Mouse (Mus musculus) midbrain, embryonic 11.5 days (tissue): ENCODE results near the gene Tnni3. TPM values are rescaled to one million over a fixed set of nuclear protein-coding genes. Genes with fewer than 3 reads are reported as not detected.

Experiments used
- ATAC-seq: fragments of 200-750 bp; cut with Nextera tagmentation; 2 replicates; pipeline ENCODE4 v1.8.0; 2017; ENCODE audit warnings: moderate TSS enrichment, moderate library complexity; ENCODE audit not compliant: low FRiP score
- DNase-seq: peaks from one replicate; pipeline ENCODE4 v3.0.0; 2015; ENCODE audit warnings: low spot score; ENCODE audit errors: missing footprints
- H3K27ac ChIP-seq: fragments of 300-500 bp; sonication (generic); 2 replicates; pipeline ENCODE4 v1.5.1; 2014; ENCODE audit warnings: low read depth, low read length
- H3K27me3 ChIP-seq: fragments of 300-500 bp; sonication (generic); 2 replicates; pipeline ENCODE4 v1.6.1; 2014; ENCODE audit warnings: mild to moderate bottlenecking, low read length, moderate library complexity, mixed read lengths; ENCODE audit not compliant: control insufficient read depth, insufficient read depth
- H3K36me3 ChIP-seq: fragments of 300-500 bp; sonication (generic); 2 replicates; pipeline ENCODE4 v1.6.1; 2014; ENCODE audit warnings: mild to moderate bottlenecking, low read length, moderate library complexity, mixed read lengths; ENCODE audit not compliant: control insufficient read depth, insufficient read depth
- H3K4me1 ChIP-seq: fragments of 300-500 bp; sonication (generic); 2 replicates; pipeline ENCODE4 v1.6.1; 2014; ENCODE audit warnings: low read length; ENCODE audit not compliant: control insufficient read depth, insufficient read depth
- H3K4me2 ChIP-seq: fragments of 300-500 bp; sonication (generic); 2 replicates; pipeline ENCODE4 v1.6.1; 2014; ENCODE audit warnings: mild to moderate bottlenecking, moderate library complexity
- H3K4me3 ChIP-seq: fragments of 300-500 bp; sonication (generic); 2 replicates; pipeline ENCODE4 v1.5.1; 2014; ENCODE audit warnings: low read depth, low read length
- H3K9ac ChIP-seq: fragments of 300-500 bp; sonication (generic); 2 replicates; pipeline ENCODE4 v1.6.1; 2014; ENCODE audit warnings: low read length
- H3K9me3 ChIP-seq: fragments of 300-500 bp; sonication (generic); 2 replicates; pipeline ENCODE4 v1.6.1; 2016; ENCODE audit warnings: low read length; ENCODE audit not compliant: control insufficient read depth
- WGBS: fragments of 180-500 bp; shearing (Covaris S2); extraction: QIAGEN DNeasy Blood & Tissue Kit; methylation state at CpG from one replicate; pipeline ENCODE4 v1.1.7; 2014; 5-methylcytosine and 5-hydroxymethylcytosine counted together
- polyA plus RNA-seq: library from polyadenylated mRNA; unstranded; fragments of >200 nt; fragmentation: Nextera tagmentation; extraction: Ambion mirVana; gene quantifications from 2 replicates; pipeline ENCODE4 v1.2.1, GENCODE M21; 2014

Gene Tnni3
- polyA plus RNA-seq, 1 experiment from 2014 or later: 0.97 TPM

- Histone ChIP-seq H3K27ac (no peak overlapping the region), H3K9me3 (no peaks in the 10 kb centered on the region), H3K9ac (no peak overlapping the region), H3K27me3 (no peaks in the 10 kb centered on the region), H3K4me3 (no peak overlapping the region), H3K36me3 (peaks cover 6% of the 10 kb centered on the region), H3K4me1 (peaks cover 32% of the 10 kb centered on the region), H3K4me2 (no peak overlapping the region)
- WGBS: 94% methylated on average over 3 of the region's 3 CpGs
- DNase-seq (no peak), ATAC-seq (no peak)
Measured at GRCm38 (mm10) chr7:4496468-4496867, 27.6 kb downstream of the Tnni3 start.

GRCm38 (mm10) chr7:4493991-4494390 lies 30.0 kb downstream of the Tnni3 start:
- DNase-seq: no peak
- Histone ChIP-seq H3K4me2 (no peak overlapping the region), H3K4me1 (peaks cover 14% of the 10 kb centered on the region), H3K9ac (no peak overlapping the region), H3K27me3 (no peaks in the 10 kb centered on the region), H3K36me3 (peaks cover 4% of the 10 kb centered on the region), H3K4me3 (no peak overlapping the region), H3K27ac (no peak overlapping the region), H3K9me3 (no peaks in the 10 kb centered on the region)
- 92% methylated on average over 1 of the region's 1 CpGs for WGBS
- no peak for ATAC-seq

- H3K9ac ChIP-seq: no peak overlapping the region
- 92% methylated on average over 13 of the region's 13 CpGs for WGBS
- no peak overlapping the region for H3K4me2 ChIP-seq
- no peak overlapping the region for H3K4me3 ChIP-seq
- H3K36me3 ChIP-seq: peaks cover 8% of the 10 kb centered on the region
- H3K27ac ChIP-seq: no peak overlapping the region
- no peaks in the 10 kb centered on the region for H3K9me3 ChIP-seq
- DNase-seq (no peak), ATAC-seq (no peak)
- H3K4me1 ChIP-seq: no peaks in the 10 kb centered on the region; the same call in 1 of the 2 replicates
- no peaks in the 10 kb centered on the region for H3K27me3 ChIP-seq
Measured at GRCm38 (mm10) chr7:4492284-4493224, 31.5 kb downstream of the Tnni3 start.

GRCm38 (mm10) chr7:4491308-4491707 lies 32.7 kb downstream of the Tnni3 start:
- DNase-seq (no peak), ATAC-seq (no peak)
- no peak overlapping the region for H3K4me2 ChIP-seq
- H3K4me3 ChIP-seq: no peak overlapping the region
- no peaks in the 10 kb centered on the region for H3K4me1 ChIP-seq
- H3K9ac ChIP-seq: no peak overlapping the region
- WGBS: 92% methylated on average over 6 of the region's 6 CpGs
- no peak overlapping the region for H3K27ac ChIP-seq
- peaks cover 8% of the 10 kb centered on the region for H3K36me3 ChIP-seq
- no peaks in the 10 kb centered on the region for H3K27me3 ChIP-seq
- H3K9me3 ChIP-seq: no peaks in the 10 kb centered on the region

- Histone ChIP-seq H3K4me1 (peaks cover 12% of the 10 kb centered on the region), H3K27me3 (no peaks in the 10 kb centered on the region), H3K4me3 (no peak overlapping the region), H3K36me3 (peaks cover 26% of the 10 kb centered on the region), H3K27ac (no peak overlapping the region), H3K9ac (no peak overlapping the region), H3K4me2 (no peak overlapping the region), H3K9me3 (no peaks in the 10 kb centered on the region)
- DNase-seq (no peak), ATAC-seq (no peak)
- 86% methylated on average over 12 of the region's 12 CpGs for WGBS
Measured at GRCm38 (mm10) chr7:4482281-4482680, 41.7 kb downstream of the Tnni3 start.

GRCm38 (mm10) chr7:4479674-4480073 lies 44.4 kb downstream of the Tnni3 start:
- Histone ChIP-seq H3K27me3 (no peaks in the 10 kb centered on the region), H3K4me1 (peaks cover 12% of the 10 kb centered on the region), H3K9me3 (no peaks in the 10 kb centered on the region), H3K4me3 (no peak overlapping the region), H3K27ac (no peak overlapping the region), H3K4me2 (no peak overlapping the region; the same call in 1 of the 2 replicates), H3K9ac (no peak overlapping the region), H3K36me3 (peaks cover 23% of the 10 kb centered on the region)
- DNase-seq (peak; percentile 91), ATAC-seq (no peak)
- WGBS: 28% methylated on average over 6 of the region's 6 CpGs

DNA sequence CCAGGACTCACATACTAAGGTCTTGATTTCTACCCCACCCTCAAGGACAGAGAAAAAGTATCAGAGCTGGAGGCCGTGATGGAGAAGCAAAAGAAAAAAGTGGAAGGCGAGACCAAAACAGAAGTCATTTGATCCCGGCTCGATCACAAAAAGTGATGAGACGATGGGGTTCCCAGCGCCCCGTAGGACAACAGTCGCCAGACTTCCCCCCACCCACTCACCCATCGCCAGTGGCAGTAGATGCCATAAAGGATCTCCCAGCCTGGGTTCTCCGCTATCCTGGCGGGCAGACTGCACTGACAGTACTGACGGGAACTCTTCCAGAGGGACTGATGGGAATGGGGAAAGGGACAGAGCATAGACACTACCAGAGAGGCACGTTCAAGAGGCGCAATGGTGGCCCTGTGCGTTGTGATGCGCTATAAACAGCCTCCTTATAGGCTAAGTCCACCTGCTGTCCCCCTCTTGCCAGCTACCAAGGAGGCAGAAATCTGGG lies 45.2 kb downstream of the Tnni3 start:
- Histone ChIP-seq H3K4me1 (peaks cover 12% of the 10 kb centered on the region), H3K27me3 (peaks cover 5% of the 10 kb centered on the region; the same call in 1 of the 2 replicates), H3K9ac (peak overlapping the region; percentile 65), H3K9me3 (no peaks in the 10 kb centered on the region), H3K36me3 (peaks cover 18% of the 10 kb centered on the region), H3K27ac (peak overlapping the region; percentile 77), H3K4me2 (peak overlapping the region; percentile 86), H3K4me3 (peak overlapping the region; percentile 48)
- under 1% methylated on average over 16 of the region's 16 CpGs for WGBS
- DNase-seq (peak; percentile 94), ATAC-seq (peak; percentile 30)

- Histone ChIP-seq H3K4me1 (peaks cover 12% of the 10 kb centered on the region), H3K9me3 (no peaks in the 10 kb centered on the region), H3K4me3 (peak overlapping the region; percentile 48), H3K27me3 (peaks cover 10% of the 10 kb centered on the region), H3K4me2 (peak overlapping the region; percentile 86), H3K36me3 (peaks cover 12% of the 10 kb centered on the region), H3K27ac (peak overlapping the region; percentile 80), H3K9ac (peak overlapping the region; percentile 65)
- DNase-seq (peak; percentile 97), ATAC-seq (peak; percentile 99)
- under 1% methylated on average over 39 of the region's 39 CpGs for WGBS
Measured at GRCm38 (mm10) chr7:4478021-4478795, 45.8 kb downstream of the Tnni3 start.
